ENCODE assay signal across 16 mouse cellular contexts in the genomic region with DNA sequence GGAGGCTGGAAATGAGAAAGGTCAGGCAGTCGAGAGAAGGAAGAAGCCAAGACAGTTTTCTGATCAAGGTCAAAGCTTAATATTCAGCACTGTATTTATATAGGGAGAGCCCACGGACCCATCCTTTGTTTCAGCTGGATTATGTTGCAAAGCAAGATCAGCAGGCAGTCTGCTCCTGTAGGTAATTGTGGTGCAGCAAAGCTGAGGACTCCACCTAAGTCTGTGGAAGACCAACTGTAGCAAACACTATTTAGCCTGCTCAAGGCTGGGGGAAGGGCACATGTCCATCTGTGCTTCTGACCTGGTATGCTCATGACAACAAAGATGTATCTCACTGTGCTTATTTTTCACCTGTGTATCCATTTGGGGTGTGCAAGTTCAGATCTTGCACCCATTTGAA.
"Had no signal": no experiment of that assay in that cellular context is flagged by ENCODE, and none has a peak within 500 bp of the region (broad histone marks: within the 10 kb centered on the region; RNA-seq: fewer than 3 reads in every experiment).

No protein-coding gene starts in this region.

- H3K4me3 ChIP-seq: midbrain, embryonic 10.5 days; midbrain, embryonic 13.5 days; midbrain, embryonic 15.5 days; myocyte; neural tube, embryonic 13.5 days; neural tube, embryonic 15.5 days; stomach, embryonic 15.5 days had no signal

- H3K9ac ChIP-seq: lung, embryonic 14.5 days; midbrain, embryonic 13.5 days; midbrain, embryonic 15.5 days; neural tube, embryonic 13.5 days; neural tube, embryonic 15.5 days; stomach, embryonic 15.5 days had no signal

- H3K9me3 ChIP-seq: midbrain, embryonic 10.5 days; midbrain, embryonic 13.5 days; midbrain, embryonic 15.5 days; neural tube, embryonic 13.5 days; neural tube, embryonic 15.5 days; stomach, embryonic 15.5 days had no signal

- H3K4me1 ChIP-seq: midbrain, embryonic 10.5 days; midbrain, embryonic 13.5 days; midbrain, embryonic 15.5 days had no signal

- H3K27me3 ChIP-seq: midbrain, embryonic 13.5 days; midbrain, embryonic 15.5 days; neural tube, embryonic 13.5 days; neural tube, embryonic 15.5 days; stomach, embryonic 15.5 days had no signal

- H3K36me3 ChIP-seq: midbrain, embryonic 10.5 days; midbrain, embryonic 13.5 days; midbrain, embryonic 15.5 days; neural tube, embryonic 13.5 days; neural tube, embryonic 15.5 days; stomach, embryonic 15.5 days had no signal

- DNase-seq: lung, adult 18-20 months; lung, embryonic 14.5 days; lung, postnatal 10 days; lung, postnatal 4 days; right cerebral cortex, postnatal 14 days; thymus, adult 2 months; thymus, postnatal 25 days; thymus, postnatal 4 days had no signal

- H3K27ac ChIP-seq: midbrain, embryonic 10.5 days; midbrain, embryonic 13.5 days; midbrain, embryonic 15.5 days; neural tube, embryonic 13.5 days; neural tube, embryonic 15.5 days; stomach, embryonic 15.5 days; stomach, postnatal 0 days had no signal
